Mouse (Mus musculus) left cerebral cortex, postnatal 4 days (tissue): ENCODE measurements around the gene Med12l. TPM values are rescaled to one million over a fixed set of nuclear protein-coding genes. Genes with fewer than 3 reads are reported as not detected.
A peak's percentile ranks its signal among the peaks of the same experiment; 100 is the strongest.

ENCODE experiments used
- DNase-seq: peaks from one replicate; pipeline ENCODE4 v3.0.0-alpha.2; 2022
- intact Hi-C: fragments of 180-260 bp; cut with DNase I; formaldehyde crosslinking; loops from one replicate; pipeline ENCODE4 v1.15.1; 2025
- total RNA-seq, 2 experiments: library from RNA; stranded (reverse); gene quantifications; 2 replicates each; pipeline ENCODE4 v1.2.3; 2021

The Med12l gene
- total RNA-seq, 2 experiments from 2014 or later: 23.0 to 25.4 TPM

GRCm38 (mm10) chr3:59174426-59175154, 169.0 kb downstream of the Med12l start:
- DNase-seq: no peak
- intact Hi-C loops: no loop called here

GRCm38 (mm10) chr3:59175234-59175633, 169.6 kb downstream of the Med12l start:
- intact Hi-C loops: no loop called here
- peak; percentile 24 for DNase-seq

GRCm38 (mm10) chr3:59176871-59177270, 171.2 kb downstream of the Med12l start:
- no peak for DNase-seq
- intact Hi-C loops: no loop called here

GRCm38 (mm10) chr3:59181134-59181533, 175.5 kb downstream of the Med12l start:
- intact Hi-C loops: no loop called here
- peak; percentile 9 for DNase-seq

- no peak for DNase-seq
- intact Hi-C loops: no loop called here
Observed at GRCm38 (mm10) chr3:59182129-59182528, 176.5 kb downstream of the Med12l start.

- no peak for DNase-seq
- intact Hi-C loops: no loop called here
Observed at GRCm38 (mm10) chr3:59185662-59186061, 180.0 kb downstream of the Med12l start.

- DNase-seq: no peak
- intact Hi-C loops: no loop called here
Observed at GRCm38 (mm10) chr3:59187336-59187735, 181.7 kb downstream of the Med12l start.

- intact Hi-C loops: no loop called here
Observed at GRCm38 (mm10) chr3:59191674-59192073, 186.0 kb downstream of the Med12l start.

GRCm38 (mm10) chr3:59194099-59194498, 188.5 kb downstream of the Med12l start:
- intact Hi-C loops: no loop called here
- no peak for DNase-seq

More at GRCm38 (mm10) chr3:59191674-59192073, 186.0 kb downstream of the Med12l start:
- no peak for DNase-seq

GRCm38 (mm10) chr3:59194938-59195337, 189.3 kb downstream of the Med12l start, which contains the start of gene Gpr87:
Gene Gpr87, minus strand, starts transcription at chr3:59195104.
- intact Hi-C loops: no loop called here
- no peak for DNase-seq

- DNase-seq: peak; percentile 15
Observed at GRCm38 (mm10) chr3:59197329-59197948, 191.8 kb downstream of the Med12l start.

GRCm38 (mm10) chr3:59203802-59204520, 198.3 kb downstream of the Med12l start:
- intact Hi-C loops: loop anchor here (10.0 kb wide), 1 partner anchor 79 kb away; no protein-coding TSS in a partner anchor
- no peak for DNase-seq

More at GRCm38 (mm10) chr3:59197329-59197948, 191.8 kb downstream of the Med12l start:
- intact Hi-C loops: no loop called here

- no peak for DNase-seq
- intact Hi-C loops: loop anchor here (10.0 kb wide), 1 partner anchor 80 kb away; no protein-coding TSS in a partner anchor
Observed at GRCm38 (mm10) chr3:59204719-59205503, 199.3 kb downstream of the Med12l start.

- no peak for DNase-seq
- intact Hi-C loops: loop anchor here (10.0 kb wide), 1 partner anchor 81 kb away; no protein-coding TSS in a partner anchor
Observed at GRCm38 (mm10) chr3:59205941-59206340, 200.3 kb downstream of the Med12l start.

GRCm38 (mm10) chr3:59208650-59209548, 203.3 kb downstream of the Med12l start:
- DNase-seq: no peak
- intact Hi-C loops: loop anchor here (10.0 kb wide), 1 partner anchor 84 kb away; no protein-coding TSS in a partner anchor

- intact Hi-C loops: no loop called here
- no peak for DNase-seq
Observed at GRCm38 (mm10) chr3:59210089-59210488, 204.5 kb downstream of the Med12l start.

GRCm38 (mm10) chr3:59210727-59211126, 205.1 kb downstream of the Med12l start, which contains the start of gene P2ry13:
Gene P2ry13, minus strand, starts transcription at chr3:59210882.
- no peak for DNase-seq
- intact Hi-C loops: no loop called here

- intact Hi-C loops: no loop called here
- no peak for DNase-seq
Observed at GRCm38 (mm10) chr3:59211784-59212183, 206.2 kb downstream of the Med12l start.

GRCm38 (mm10) chr3:59212404-59212803, 206.8 kb downstream of the Med12l start:
- intact Hi-C loops: no loop called here
- DNase-seq: no peak
